Comparison of ENCODE assay signal across 22 mouse cellular contexts in genomic region chr16:13883094-13883774, GRCm38 (mm10). TPM values are rescaled to one million over a fixed set of nuclear protein-coding genes. Genes with fewer than 3 reads are reported as not detected.
A peak's percentile ranks its signal among the peaks of the same experiment; 100 is the strongest.
DNase-seq lines count a peak whose midpoint lies in the region; ATAC-seq and TF ChIP-seq lines count a peak whose summit lies in the region.
"Had no signal": no experiment of that assay in that cellular context is flagged by ENCODE, and none has a peak within 500 bp of the region (broad histone marks: within the 10 kb centered on the region; RNA-seq: fewer than 3 reads in every experiment).

No protein-coding gene starts in this region.

- DNase-seq in heart, postnatal 14 days: no peak
- peak; percentile 7 for DNase-seq in limb, embryonic 14.5 days (ENCODE audit: low spot score)
- DNase-seq in limb, embryonic 10.5 days (ENCODE audit: low spot score): no peak
- no peak for DNase-seq in intestine, embryonic 14.5 days (ENCODE audit: low spot score)
- DNase-seq in thymus, adult 2 months: no peak
- DNase-seq: adrenal gland, adult 2 months; cerebellum, adult 11-12 months; cerebellum, postnatal 10 days; gastrocnemius, postnatal 25 days; heart, adult 18-20 months; kidney, postnatal 4 days; liver, postnatal 0 days; thymus, postnatal 14 days had no signal

- no peak overlapping the region for H3K4me3 ChIP-seq in heart, embryonic 12.5 days
- H3K4me3 ChIP-seq in limb, embryonic 14.5 days (replicated peaks; ENCODE audit: low read length): no peak overlapping the region
- no peak overlapping the region for H3K4me3 ChIP-seq in limb, embryonic 10.5 days
- H3K4me3 ChIP-seq in intestine, embryonic 14.5 days (ENCODE audit: low read depth, low read length): no peak overlapping the region
- no peak overlapping the region for H3K4me3 ChIP-seq in stomach, embryonic 14.5 days (ENCODE audit: low read depth, low read length)
- H3K4me3 ChIP-seq in thymus, adult 2 months (ENCODE audit: control insufficient read depth, insufficient read depth, low read length): no peak overlapping the region
- H3K4me3 ChIP-seq: embryonic facial prominence, embryonic 12.5 days; kidney, embryonic 15.5 days had no signal

- no peaks in the 10 kb centered on the region for H3K4me1 ChIP-seq in heart, embryonic 12.5 days (replicated peaks)
- H3K4me1 ChIP-seq in limb, embryonic 14.5 days (ENCODE audit: control insufficient read depth, insufficient read depth, low read length): no peaks in the 10 kb centered on the region
- H3K4me1 ChIP-seq in limb, embryonic 10.5 days: no peaks in the 10 kb centered on the region
- H3K4me1 ChIP-seq in intestine, embryonic 14.5 days (replicated peaks; ENCODE audit: control insufficient read depth, insufficient read depth, low read length): 0 out of 2 replicates have a peak, but pooled peaks cover 6% of the 10 kb centered on the region
- H3K4me1 ChIP-seq in stomach, embryonic 14.5 days (ENCODE audit: control insufficient read depth, insufficient read depth, low read length): peaks cover 10% of the 10 kb centered on the region; the same call in 1 of the 2 replicates
- H3K4me1 ChIP-seq in thymus, adult 2 months (replicated peaks; ENCODE audit: control insufficient read depth, insufficient read depth, low read length): 0 out of 2 replicates have a peak, but pooled peaks cover 2% of the 10 kb centered on the region
- H3K4me1 ChIP-seq: embryonic facial prominence, embryonic 12.5 days; kidney, embryonic 15.5 days had no signal

- TF ChIP-seq POLR2A in limb, embryonic 14.5 days (IDR thresholded peaks at IDR 0.05; ENCODE audit: borderline replicate concordance, extremely low read depth, insufficient read depth, insufficient read length): no peak
- TF ChIP-seq POLR2A in thymus, adult 2 months (IDR thresholded peaks at IDR 0.05; ENCODE audit: control insufficient read depth, extremely low read depth, insufficient read depth, low read length, poor library complexity): no peak

- no peak overlapping the region for H3K4me2 ChIP-seq in heart, embryonic 12.5 days
- H3K4me2 ChIP-seq in limb, embryonic 14.5 days (replicated peaks; ENCODE audit: low read depth, low read length, severe bottlenecking): no peak overlapping the region
- peak overlapping the region; percentile 23; the same call in 1 of the 2 replicates for H3K4me2 ChIP-seq in intestine, embryonic 14.5 days (ENCODE audit: low read length)
- no peak overlapping the region for H3K4me2 ChIP-seq in stomach, embryonic 14.5 days (replicated peaks; ENCODE audit: low read depth, low read length)
- H3K4me2 ChIP-seq: embryonic facial prominence, embryonic 12.5 days; hindbrain, embryonic 14.5 days; kidney, embryonic 15.5 days; liver, embryonic 11.5 days; midbrain, embryonic 11.5 days had no signal

- H3K9ac ChIP-seq in heart, embryonic 12.5 days: no peak overlapping the region
- H3K9ac ChIP-seq in limb, embryonic 14.5 days (ENCODE audit: low read depth, low read length, severe bottlenecking): no peak overlapping the region
- no peak overlapping the region for H3K9ac ChIP-seq in intestine, embryonic 14.5 days (ENCODE audit: low read length)
- H3K9ac ChIP-seq in stomach, embryonic 14.5 days (replicated peaks; ENCODE audit: low read depth, low read length): no peak overlapping the region
- H3K9ac ChIP-seq: embryonic facial prominence, embryonic 12.5 days; hindbrain, embryonic 14.5 days; kidney, embryonic 15.5 days; liver, postnatal 0 days had no signal

- no peak for TF ChIP-seq CTCF in thymus, adult 2 months (IDR thresholded peaks at IDR 0.05; ENCODE audit: borderline replicate concordance, control insufficient read depth, extremely low read depth, insufficient read depth, low read length, poor library complexity)

- ATAC-seq in heart, embryonic 12.5 days (ENCODE audit: insufficient number of reproducible peaks, low FRiP score): no peak
- no peak for ATAC-seq in limb, embryonic 14.5 days (ENCODE audit: low FRiP score, low read depth)
- ATAC-seq in intestine, embryonic 14.5 days (replicated peaks; ENCODE audit: low FRiP score, low TSS enrichment, low read depth): no peak; the same call in 1 of the 2 replicates
- 0 out of 2 replicates have a peak, but pooled peaks have one; percentile 37 for ATAC-seq in stomach, embryonic 14.5 days (ENCODE audit: insufficient number of reproducible peaks, insufficient read depth, low FRiP score, low read depth)
- ATAC-seq in activated CD4-positive, CD25-positive, alpha-beta regulatory T cell, adult 4 months: no peak
- ATAC-seq: inflammation-experienced regulatory T-cells, adult 6 months; liver, postnatal 0 days had no signal

- no peaks in the 10 kb centered on the region for H3K9me3 ChIP-seq in heart, embryonic 12.5 days (replicated peaks)
- no peaks in the 10 kb centered on the region for H3K9me3 ChIP-seq in limb, embryonic 14.5 days (ENCODE audit: control insufficient read depth, low read length)
- H3K9me3 ChIP-seq in limb, embryonic 10.5 days (replicated peaks): no peaks in the 10 kb centered on the region
- H3K9me3 ChIP-seq in intestine, embryonic 14.5 days (ENCODE audit: control insufficient read depth, low read length): no peaks in the 10 kb centered on the region
- H3K9me3 ChIP-seq in stomach, embryonic 14.5 days (ENCODE audit: control insufficient read depth, low read depth, low read length): no peaks in the 10 kb centered on the region
- H3K9me3 ChIP-seq: embryonic facial prominence, embryonic 12.5 days; kidney, embryonic 15.5 days had no signal

- intact Hi-C loops in heart, postnatal 14 days (cut with DNase I): no loop called here

- 51% methylated on average over 3 of the region's 3 CpGs for WGBS in heart, embryonic 12.5 days
- 24% methylated on average over 3 of the region's 3 CpGs for WGBS in limb, embryonic 14.5 days
- 52% methylated on average over 3 of the region's 3 CpGs for WGBS in limb, embryonic 10.5 days
- WGBS in intestine, embryonic 14.5 days: 10% methylated on average over 3 of the region's 3 CpGs
- 7% methylated on average over 3 of the region's 3 CpGs for WGBS in stomach, embryonic 14.5 days
- WGBS in thymus, adult 2 months: 88% methylated on average over 3 of the region's 3 CpGs

- H3K27ac ChIP-seq in heart, embryonic 12.5 days (ENCODE audit: poor library complexity, severe bottlenecking): peak overlapping the region; percentile 16
- H3K27ac ChIP-seq in limb, embryonic 14.5 days (replicated peaks; ENCODE audit: low read depth, low read length): no peak overlapping the region
- no peak overlapping the region for H3K27ac ChIP-seq in limb, embryonic 10.5 days
- peak overlapping the region; percentile 86 for H3K27ac ChIP-seq in intestine, embryonic 14.5 days (ENCODE audit: low read depth)
- peak overlapping the region; percentile 69; the same call in 1 of the 2 replicates for H3K27ac ChIP-seq in stomach, embryonic 14.5 days (ENCODE audit: low read length)
- no peak overlapping the region for H3K27ac ChIP-seq in thymus, adult 2 months (ENCODE audit: control insufficient read depth, insufficient read depth, low read length)
- H3K27ac ChIP-seq: embryonic facial prominence, embryonic 12.5 days; hindbrain, embryonic 14.5 days; kidney, embryonic 15.5 days had no signal

- no peaks in the 10 kb centered on the region for H3K27me3 ChIP-seq in heart, embryonic 12.5 days (replicated peaks)
- no peaks in the 10 kb centered on the region for H3K27me3 ChIP-seq in limb, embryonic 14.5 days (ENCODE audit: control insufficient read depth, insufficient read depth, low read length)
- no peaks in the 10 kb centered on the region for H3K27me3 ChIP-seq in limb, embryonic 10.5 days (ENCODE audit: low read depth, poor library complexity, severe bottlenecking)
- no peaks in the 10 kb centered on the region for H3K27me3 ChIP-seq in intestine, embryonic 14.5 days (replicated peaks; ENCODE audit: control insufficient read depth, insufficient read depth, low read length)
- no peaks in the 10 kb centered on the region for H3K27me3 ChIP-seq in stomach, embryonic 14.5 days (ENCODE audit: control insufficient read depth, insufficient read depth, low read length)
- no peaks in the 10 kb centered on the region for H3K27me3 ChIP-seq in thymus, adult 2 months (ENCODE audit: control insufficient read depth, insufficient read depth, low read length)
- H3K27me3 ChIP-seq: embryonic facial prominence, embryonic 12.5 days; kidney, embryonic 15.5 days had no signal

- peaks cover 20% of the 10 kb centered on the region for H3K36me3 ChIP-seq in heart, embryonic 12.5 days
- H3K36me3 ChIP-seq in limb, embryonic 14.5 days (ENCODE audit: control insufficient read depth, insufficient read depth, low read length): peaks cover 30% of the 10 kb centered on the region
- H3K36me3 ChIP-seq in limb, embryonic 10.5 days: peaks cover 14% of the 10 kb centered on the region
- H3K36me3 ChIP-seq in intestine, embryonic 14.5 days (ENCODE audit: control insufficient read depth, insufficient read depth, low read length): peaks cover 23% of the 10 kb centered on the region
- H3K36me3 ChIP-seq in stomach, embryonic 14.5 days (ENCODE audit: control insufficient read depth, insufficient read depth, low read length): peaks cover 16% of the 10 kb centered on the region; the same call in 1 of the 2 replicates
- no peaks in the 10 kb centered on the region; the same call in 1 of the 2 replicates for H3K36me3 ChIP-seq in thymus, adult 2 months (ENCODE audit: control insufficient read depth, insufficient read depth, low read length)

RNA-seq across cellular contexts. Expression of gene Pdxdc1, which starts 19.7 kb away (rescaled TPM):
- 75.6 and 76.6 TPM in 2 replicates for polyA plus RNA-seq in heart, embryonic 12.5 days (2016; fragmentation: Nextera tagmentation; extraction: Ambion mirVana)
- 10 to 100 TPM; 69.7 to 72.4 TPM for total RNA-seq in heart, postnatal 14 days (2021)
- 106 and 109 TPM in 2 replicates for polyA plus RNA-seq in limb, embryonic 14.5 days (2012; rRNA removed)
- polyA plus RNA-seq in limb, embryonic 14.5 days (2014; fragmentation: Nextera tagmentation; extraction: Ambion mirVana): 105 and 106 TPM in 2 replicates
- polyA plus RNA-seq in limb, embryonic 10.5 days (2016; fragmentation: Nextera tagmentation; extraction: Ambion mirVana): 65.1 and 86.5 TPM in 2 replicates
- polyA plus RNA-seq in intestine, embryonic 14.5 days (2014; fragmentation: Nextera tagmentation; extraction: Ambion mirVana): 92.9 and 99.7 TPM in 2 replicates
- polyA plus RNA-seq in stomach, embryonic 14.5 days (2014; fragmentation: Nextera tagmentation; extraction: Ambion mirVana): 103 and 113 TPM in 2 replicates
- polyA plus RNA-seq in activated CD4-positive, CD25-positive, alpha-beta regulatory T cell, adult 4 months (2017; shearing (Covaris generic)): 10 to 100 TPM; 18.9 to 20.4 TPM
- 58.0 and 77.2 TPM in 2 replicates for polyA plus RNA-seq in thymus, adult 2 months (2012; rRNA removed)

RNA-seq across cellular contexts. Expression of gene Mpv17l, which starts 19.7 kb away (rescaled TPM):
- polyA plus RNA-seq in heart, embryonic 12.5 days (2016; fragmentation: Nextera tagmentation; extraction: Ambion mirVana): 2.5 and 3.0 TPM in 2 replicates
- under 1 TPM; 0.59 to 0.79 TPM for total RNA-seq in heart, postnatal 14 days (2021)
- 3.4 and 5.1 TPM in 2 replicates for polyA plus RNA-seq in limb, embryonic 14.5 days (2012; rRNA removed)
- polyA plus RNA-seq in limb, embryonic 14.5 days (2014; fragmentation: Nextera tagmentation; extraction: Ambion mirVana): 4.0 and 4.3 TPM in 2 replicates
- 2.4 and 2.8 TPM in 2 replicates for polyA plus RNA-seq in limb, embryonic 10.5 days (2016; fragmentation: Nextera tagmentation; extraction: Ambion mirVana)
- 8.1 and 8.3 TPM in 2 replicates for polyA plus RNA-seq in intestine, embryonic 14.5 days (2014; fragmentation: Nextera tagmentation; extraction: Ambion mirVana)
- 6.9 and 9.7 TPM in 2 replicates for polyA plus RNA-seq in stomach, embryonic 14.5 days (2014; fragmentation: Nextera tagmentation; extraction: Ambion mirVana)
- 1 to 10 TPM in 1 of 2 experiments, under 1 TPM in 1; 0.24 to 1.4 TPM for polyA plus RNA-seq in activated CD4-positive, CD25-positive, alpha-beta regulatory T cell, adult 4 months (2017; shearing (Covaris generic))
- 1.2 and 1.4 TPM in 2 replicates for polyA plus RNA-seq in thymus, adult 2 months (2012; rRNA removed)

Comparison
In these comparisons a context has a peak if more than half of its experiments do, and no peak if none do; other contexts are left out.
1. H3K27ac ChIP-seq: peak in heart, embryonic 12.5 days (single experiment), intestine, embryonic 14.5 days (single experiment) and stomach, embryonic 14.5 days (single experiment); none in limb, embryonic 14.5 days (single experiment), limb, embryonic 10.5 days (single experiment) and thymus, adult 2 months (single experiment).